Mouse (Mus musculus) testis, adult 2 months (tissue): ENCODE results near the gene Hsf4.

Experiments used
- CTCF ChIP-seq: fragments of 200-500 bp; IDR thresholded peaks from 2 replicates; pipeline ENCODE4 v1.5.1; 2012; ENCODE audit warnings: low read depth, mild to moderate bottlenecking, inconsistent platforms, low read length, moderate library complexity; ENCODE audit not compliant: control insufficient read depth, insufficient read depth, insufficient replicate concordance
- POLR2A ChIP-seq: fragments of 200-500 bp; IDR thresholded peaks from 2 replicates; pipeline ENCODE4 v1.6.1; 2012; ENCODE audit warnings: low read depth, mild to moderate bottlenecking, inconsistent platforms, low read length, moderate library complexity; ENCODE audit not compliant: control insufficient read depth

DNA sequence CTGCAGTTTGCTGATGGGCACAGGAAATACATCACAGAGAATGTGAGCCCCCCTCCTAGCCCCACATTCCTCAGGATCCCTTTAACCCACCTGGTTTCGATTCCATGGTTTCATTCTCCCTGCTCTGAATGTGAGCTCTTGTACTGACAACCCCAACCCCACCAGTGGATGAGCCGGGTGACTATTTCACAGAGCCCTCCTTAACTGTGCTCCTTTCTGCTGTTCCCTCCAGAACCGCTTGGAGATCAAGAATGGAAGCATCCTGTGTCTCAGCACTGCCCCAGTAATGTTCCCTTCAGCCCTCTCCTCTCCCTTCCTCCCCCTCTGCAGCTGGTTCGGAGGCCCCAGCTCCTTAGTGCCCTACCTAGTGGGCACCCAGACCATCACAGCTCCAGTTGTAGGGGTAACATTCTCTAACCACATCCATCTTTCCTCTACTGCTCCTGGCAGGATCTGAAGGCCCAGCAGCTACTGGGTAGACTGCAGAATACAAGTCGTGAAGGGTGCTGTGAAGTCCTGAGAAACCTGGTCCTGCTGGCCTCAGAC, 36.6 kb downstream of the Hsf4 start:
- TF ChIP-seq CTCF (no peak), POLR2A (no peak)
